Mouse (Mus musculus): Measurements from ENCODE around the gene Defb36. TPM values are rescaled to one million over a fixed set of nuclear protein-coding genes. Genes with fewer than 3 reads are reported as not detected.

Gene Defb36
- total RNA-seq, 2 experiments from 2014 or later, result not detected

DNA sequence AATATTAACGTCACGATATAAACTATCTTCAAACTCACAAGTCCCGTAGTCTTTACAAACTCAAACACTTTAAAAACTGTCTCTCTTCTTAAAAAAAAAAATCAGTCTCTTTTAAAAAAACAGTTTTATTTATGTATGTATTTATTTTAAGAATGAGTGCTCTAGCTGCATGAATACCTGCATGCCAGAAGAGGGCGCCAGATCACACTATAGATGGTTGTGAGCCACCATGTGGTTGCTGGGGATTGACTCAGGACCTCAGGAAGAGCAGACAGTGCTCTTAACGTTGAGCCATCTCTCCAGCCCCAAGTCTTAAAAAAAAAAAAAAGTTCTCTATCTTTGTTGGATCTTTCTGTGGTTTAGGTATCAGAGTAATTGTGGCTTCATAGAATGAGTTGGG is 13.2 kb downstream of the Defb36 start:
- intact Hi-C loops (cut with DNase I), result loop anchor here (5.0 kb wide), 1 partner anchor 215 kb away; the partner anchor contains the start of gene Bcl2l1
- DNase-seq (ENCODE audit: low spot score in 2 of 2), result no peak

DNA sequence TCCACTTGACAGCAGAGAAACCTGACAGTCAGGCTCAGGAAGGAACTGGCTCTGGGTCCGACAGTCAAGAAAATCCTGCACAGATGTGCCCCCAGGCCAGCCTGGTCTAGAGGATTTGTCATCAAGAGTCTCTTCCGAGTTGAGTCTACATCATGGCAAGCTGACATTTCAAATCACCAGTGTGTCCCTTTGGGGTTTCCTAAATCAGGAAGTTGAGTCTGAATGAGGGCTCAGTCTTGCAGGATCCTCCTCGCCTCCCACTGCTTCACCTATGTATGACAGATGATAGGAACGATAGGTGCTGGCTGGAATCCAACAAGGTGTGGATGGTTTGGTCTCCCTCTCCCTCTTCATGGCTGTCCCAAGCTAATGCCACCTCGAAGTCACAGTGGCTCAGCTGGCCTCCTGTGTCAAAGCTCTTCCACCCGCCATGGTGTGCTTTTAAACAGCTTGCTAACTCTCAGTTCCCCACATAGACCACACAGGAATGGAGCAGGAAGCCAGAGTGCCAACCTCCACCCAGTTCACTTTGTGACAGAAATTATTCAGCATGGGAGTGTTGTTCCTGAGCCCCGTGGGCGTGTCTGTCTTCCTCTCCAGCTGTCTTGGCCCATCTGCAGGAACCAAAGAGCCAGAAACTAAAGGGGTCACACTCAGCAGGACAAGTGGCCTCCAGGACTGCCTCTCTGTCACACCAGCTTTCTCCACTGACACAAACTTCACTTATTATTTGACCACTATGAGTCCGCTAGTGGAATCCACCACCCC is 16.4 kb downstream of the Defb36 start:
- no peak for DNase-seq (ENCODE audit: low spot score in 2 of 2)
- intact Hi-C loops (cut with DNase I), result no loop called here

DNA sequence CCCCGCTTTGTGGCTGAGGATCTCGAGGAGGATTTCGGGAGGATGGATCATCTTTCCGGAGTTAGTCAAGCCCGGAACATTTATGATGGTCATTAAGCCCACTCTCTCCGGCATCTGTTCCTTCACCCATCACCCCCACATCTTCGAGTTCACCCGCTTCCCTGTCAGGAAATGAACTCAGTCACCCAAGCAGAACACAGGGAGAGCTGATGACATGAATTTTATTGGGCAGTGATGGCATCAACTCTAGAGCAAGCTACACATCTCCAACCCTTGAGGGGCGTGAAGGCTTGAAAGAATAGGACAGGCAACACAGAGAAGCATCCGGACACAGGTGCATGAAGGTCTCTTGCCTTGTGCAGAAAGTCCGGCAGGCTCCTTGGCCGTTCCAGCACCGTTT is 18.0 kb downstream of the Defb36 start:
- intact Hi-C loops (cut with DNase I), result no loop called here
- no peak for DNase-seq (ENCODE audit: low spot score in 2 of 2)

DNA sequence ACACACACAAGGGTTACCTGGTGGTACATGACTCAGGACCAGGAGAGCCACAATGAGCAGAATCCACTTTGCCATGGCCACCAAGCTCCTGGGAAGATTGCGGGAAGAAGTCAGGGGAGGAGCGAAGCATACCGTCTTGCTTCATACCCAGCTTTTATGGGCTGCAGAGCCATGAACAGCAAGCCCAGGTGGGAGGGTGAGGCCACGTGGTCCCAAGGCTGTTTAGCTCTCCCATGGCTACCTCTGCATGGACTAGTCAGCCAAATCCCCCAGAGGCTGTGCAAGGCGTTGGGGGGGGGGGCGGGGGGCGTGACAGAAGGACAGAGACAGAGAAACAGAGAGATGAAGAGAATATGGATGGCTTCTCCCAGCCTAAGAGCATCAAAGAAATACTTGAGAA is 18.8 kb downstream of the Defb36 start, which contains the start of gene Defb25:
Defb25 (minus strand) TSS at position 101 of the 400 bp plus-strand sequence.
- DNase-seq (ENCODE audit: low spot score in 2 of 2), result no peak
- intact Hi-C loops (cut with DNase I), result no loop called here

DNA sequence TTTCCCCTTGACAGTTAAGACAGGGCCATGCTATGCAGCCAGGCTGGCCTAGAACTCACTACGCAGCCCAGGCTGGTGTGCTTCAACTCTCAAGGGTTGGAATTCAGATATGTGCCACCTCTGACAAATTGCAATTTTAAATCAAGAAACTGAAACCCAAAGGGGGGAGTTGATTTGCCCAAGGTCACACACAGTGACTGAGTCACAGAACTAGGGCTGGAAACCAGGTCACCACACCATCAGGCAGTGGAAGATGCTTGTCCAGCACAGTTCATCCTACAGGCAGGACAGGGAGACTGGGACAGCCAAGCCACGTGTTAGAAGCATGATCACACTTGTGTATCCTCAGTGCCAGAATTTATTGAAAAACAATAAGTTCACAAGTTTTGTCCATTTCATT is 20.4 kb downstream of the Defb36 start:
- intact Hi-C loops (cut with DNase I), result no loop called here
- DNase-seq (ENCODE audit: low spot score in 2 of 2), result no peak

GRCm38 (mm10) chr2:152625256-152625655 is 21.1 kb downstream of the Defb36 start:
- DNase-seq (ENCODE audit: low spot score in 2 of 2), result no peak

GRCm38 (mm10) chr2:152626774-152627591 is 22.9 kb downstream of the Defb36 start, which contains the start of gene Rem1:
Gene Rem1 (plus strand): TSS chr2:152626951.
- intact Hi-C loops (cut with DNase I), result no loop called here
- DNase-seq (ENCODE audit: low spot score in 2 of 2), result no peak

More at GRCm38 (mm10) chr2:152625256-152625655, 21.1 kb downstream of the Defb36 start:
- intact Hi-C loops (cut with DNase I), result no loop called here

DNA sequence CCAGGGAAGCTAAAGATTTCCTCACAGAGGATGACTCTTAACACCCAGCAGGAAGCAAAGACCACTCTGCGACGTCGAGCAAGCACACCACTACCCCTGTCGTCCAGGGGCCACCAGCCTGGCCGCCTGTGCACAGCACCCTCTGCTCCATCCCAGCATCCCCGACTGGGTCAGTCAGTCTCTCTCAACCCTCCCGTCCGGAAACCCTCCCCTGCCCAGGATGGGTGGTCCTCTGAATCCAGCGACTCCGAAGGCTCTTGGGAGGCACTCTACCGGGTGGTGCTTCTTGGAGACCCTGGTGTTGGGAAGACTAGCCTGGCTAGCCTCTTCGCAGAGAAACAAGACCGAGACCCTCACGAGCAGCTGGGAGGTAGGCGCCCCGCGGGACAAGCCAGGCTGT is 23.9 kb downstream of the Defb36 start:
- no peak for DNase-seq (ENCODE audit: low spot score in 2 of 2)
- intact Hi-C loops (cut with DNase I), result no loop called here

DNA sequence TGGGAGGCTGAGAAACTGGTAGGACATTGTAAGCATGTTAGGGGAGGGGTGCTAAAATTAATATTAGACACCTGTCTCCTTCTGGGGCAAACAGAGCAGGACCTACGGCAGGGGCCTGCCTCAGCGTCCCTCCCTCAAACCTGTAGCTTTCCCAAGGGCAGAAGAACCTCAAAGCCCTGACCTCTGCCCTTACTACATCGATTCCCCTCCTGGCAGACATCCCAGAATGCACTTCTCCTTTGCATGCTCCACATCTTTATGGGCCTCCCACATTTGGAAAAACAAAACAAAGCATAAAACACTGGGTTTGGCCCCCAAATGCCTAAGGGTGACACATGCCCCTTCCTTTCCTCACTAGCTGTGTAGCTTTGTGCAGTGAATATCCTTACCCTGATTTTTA is 25.1 kb downstream of the Defb36 start:
- intact Hi-C loops (cut with DNase I), result no loop called here
- no peak for DNase-seq (ENCODE audit: low spot score in 2 of 2)

DNA sequence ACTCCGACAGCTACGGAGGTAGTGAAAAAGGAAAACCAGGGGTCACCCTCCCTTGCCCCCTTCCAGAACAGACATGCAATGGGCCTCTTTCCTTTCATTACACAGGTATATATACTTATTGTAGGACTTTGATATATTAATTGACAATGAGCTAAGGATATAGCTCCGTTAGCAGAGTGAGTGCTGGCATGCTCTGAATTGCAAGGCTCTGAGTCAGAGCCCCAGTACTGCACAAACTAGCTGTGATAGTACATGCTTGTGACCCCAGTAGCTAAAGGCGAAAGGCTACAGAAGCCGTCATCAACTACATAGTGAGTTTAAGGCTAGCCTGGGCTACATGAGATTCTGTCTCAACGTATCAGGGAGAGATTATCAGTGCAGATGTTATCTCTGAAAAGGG is 25.8 kb downstream of the Defb36 start:
- DNase-seq (ENCODE audit: low spot score in 2 of 2), result no peak
- intact Hi-C loops (cut with DNase I), result no loop called here

GRCm38 (mm10) chr2:152633334-152633733 is 29.2 kb downstream of the Defb36 start:
- intact Hi-C loops (cut with DNase I), result no loop called here
- no peak for DNase-seq (ENCODE audit: low spot score in 2 of 2)

DNA sequence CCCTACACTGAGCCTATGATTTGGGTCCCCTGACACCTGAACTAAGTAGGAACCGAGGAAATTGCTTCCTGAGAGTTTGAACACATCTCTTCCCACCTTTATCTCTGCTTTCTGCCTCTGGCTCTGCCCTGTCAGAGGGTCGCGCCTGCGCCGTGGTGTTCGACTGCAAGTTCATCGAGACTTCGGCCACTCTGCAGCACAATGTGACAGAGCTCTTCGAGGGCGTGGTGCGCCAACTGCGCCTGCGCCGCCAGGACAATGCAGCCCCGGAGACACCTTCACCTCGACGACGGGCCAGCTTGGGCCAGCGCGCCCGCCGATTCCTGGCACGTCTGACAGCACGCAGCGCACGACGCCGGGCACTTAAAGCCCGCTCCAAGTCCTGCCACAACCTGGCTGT is 30.2 kb downstream of the Defb36 start:
- intact Hi-C loops (cut with DNase I), result no loop called here
- DNase-seq (ENCODE audit: low spot score in 2 of 2), result no peak

- no peak for DNase-seq (ENCODE audit: low spot score in 2 of 2)
- intact Hi-C loops (cut with DNase I), result no loop called here
Measured at GRCm38 (mm10) chr2:152636246-152637005, 32.3 kb downstream of the Defb36 start.

DNA sequence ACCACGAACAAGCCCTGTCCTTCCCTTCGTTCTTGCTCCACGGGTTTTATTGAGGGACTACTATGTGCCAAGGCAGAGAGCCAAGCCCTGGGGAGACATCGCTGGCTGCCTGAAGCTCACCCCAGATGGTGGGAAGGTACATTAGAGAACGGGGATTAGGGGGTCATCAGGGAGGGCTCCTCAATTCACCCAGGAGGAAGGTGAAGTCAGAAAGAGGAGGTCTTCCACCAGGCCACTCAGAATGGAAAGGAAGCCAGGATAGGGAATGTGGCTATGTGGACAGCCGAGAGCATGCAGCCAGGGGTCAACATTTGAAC is 32.8 kb downstream of the Defb36 start:
- intact Hi-C loops (cut with DNase I), result no loop called here
- DNase-seq (ENCODE audit: low spot score in 2 of 2), result no peak

DNA sequence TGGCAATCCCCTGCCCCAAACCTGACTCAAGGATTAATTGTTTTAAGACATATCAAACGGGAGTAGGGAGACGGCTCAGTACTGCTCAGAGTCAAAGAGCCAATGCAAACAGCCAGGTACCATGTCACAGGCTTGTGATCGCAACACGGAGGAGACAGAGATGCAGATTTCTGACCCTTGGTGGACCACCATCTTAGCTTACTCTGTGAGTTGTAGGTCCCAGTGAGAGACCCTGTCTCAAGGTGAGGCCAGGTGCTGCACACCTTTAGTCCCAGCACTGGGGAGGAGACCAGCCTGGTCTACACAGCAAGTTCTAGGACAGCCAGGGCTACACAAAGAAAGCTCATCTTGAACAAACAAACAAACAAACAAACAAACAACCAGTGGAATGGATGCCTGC is 33.3 kb downstream of the Defb36 start:
- intact Hi-C loops (cut with DNase I), result no loop called here
- no peak for DNase-seq (ENCODE audit: low spot score in 2 of 2)

GRCm38 (mm10) chr2:152638865-152639264 is 34.7 kb downstream of the Defb36 start:
- intact Hi-C loops (cut with DNase I), result no loop called here
- no peak for DNase-seq (ENCODE audit: low spot score in 2 of 2)

GRCm38 (mm10) chr2:152639406-152640113 is 35.4 kb downstream of the Defb36 start:
- intact Hi-C loops (cut with DNase I), result no loop called here
- no peak for DNase-seq (ENCODE audit: low spot score in 2 of 2)

- intact Hi-C loops (cut with DNase I), result no loop called here
- DNase-seq (ENCODE audit: low spot score in 2 of 2), result no peak
Measured at GRCm38 (mm10) chr2:152652901-152653620, 48.9 kb downstream of the Defb36 start.
